Comparison of ENCODE assay signal across 9 mouse cellular contexts in the genomic region with DNA sequence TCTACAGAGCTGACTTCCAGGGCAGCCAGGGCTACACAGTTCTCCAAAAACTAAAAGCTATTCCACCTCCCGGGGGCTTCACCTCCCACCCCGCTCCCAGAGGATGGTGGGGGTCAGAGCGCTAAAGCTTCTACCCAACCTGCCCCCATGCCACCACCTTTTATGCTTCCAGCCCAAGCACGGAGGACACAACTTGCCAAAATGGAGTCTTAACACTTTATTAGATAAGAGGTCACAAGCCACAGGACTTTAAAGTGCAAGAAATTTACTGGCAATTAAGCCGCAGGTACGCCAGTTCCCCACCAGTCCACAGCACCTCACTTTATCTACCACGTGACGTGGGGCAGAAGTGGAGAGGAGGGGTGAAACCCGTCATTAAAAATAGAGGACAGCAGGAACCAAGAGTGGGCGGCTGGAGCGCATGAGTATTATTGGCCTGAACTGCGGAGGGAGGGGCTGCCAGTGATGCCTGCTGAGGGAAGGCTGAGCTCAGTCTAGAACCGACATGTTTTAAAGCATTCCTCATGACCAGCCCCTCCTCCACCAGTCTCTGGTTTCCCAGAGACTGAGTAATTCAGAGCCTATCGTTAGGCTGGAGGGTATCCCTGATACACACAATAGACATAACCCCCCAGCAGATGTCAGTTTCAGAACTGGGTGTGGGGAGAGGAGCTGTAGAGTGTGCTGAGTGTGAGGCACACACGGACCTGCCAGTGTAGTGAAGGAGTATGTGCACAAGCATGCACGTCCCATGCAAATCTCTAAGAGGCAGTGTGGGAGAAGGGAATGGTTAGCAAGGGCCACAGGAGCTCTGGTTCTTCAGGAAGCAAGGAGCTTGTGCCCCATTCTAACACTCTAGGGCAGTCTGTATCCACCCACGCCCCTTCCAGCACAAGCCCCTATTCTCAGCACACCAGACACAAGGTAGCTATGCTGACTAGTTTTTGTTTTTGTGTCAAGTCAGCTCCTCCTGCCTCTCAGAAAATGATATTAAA. TPM values are rescaled to one million over a fixed set of nuclear protein-coding genes. Genes with fewer than 3 reads are reported as not detected.
A peak's percentile ranks its signal among the peaks of the same experiment; 100 is the strongest.
DNase-seq lines count a peak whose midpoint lies in the region; ATAC-seq lines count a peak whose summit lies in the region.
"Had no signal": no experiment of that assay in that cellular context is flagged by ENCODE, and none has a peak within 500 bp of the region (broad histone marks: within the 10 kb centered on the region; RNA-seq: fewer than 3 reads in every experiment).

No protein-coding gene starts in this region.

- no peaks in the 10 kb centered on the region for H3K9me3 ChIP-seq in forebrain, embryonic 10.5 days
- H3K9me3 ChIP-seq in forebrain, embryonic 15.5 days, result no peaks in the 10 kb centered on the region
- no peaks in the 10 kb centered on the region for H3K9me3 ChIP-seq in neural tube, embryonic 11.5 days (ENCODE audit: control insufficient read depth, low read length)
- H3K9me3 ChIP-seq in limb, embryonic 12.5 days, result no peaks in the 10 kb centered on the region

- no peak for DNase-seq in forebrain, embryonic 10.5 days (ENCODE audit: extremely low spot score, low spot score)
- no peak for DNase-seq in neural tube, embryonic 11.5 days (ENCODE audit: low spot score)
- no peak for DNase-seq in neural tube, embryonic 10.5 days (ENCODE audit: extremely low spot score, low spot score)
- DNase-seq in urinary bladder, postnatal 10 days (ENCODE audit: low spot score), result no peak
- no peak for DNase-seq in ovary, postnatal 10 days (ENCODE audit: low spot score)
- no peak for DNase-seq in adrenal gland, postnatal 10 days

- 58% methylated on average over 17 of the region's 17 CpGs for WGBS in forebrain, embryonic 10.5 days
- 52% methylated on average over 17 of the region's 17 CpGs for WGBS in forebrain, embryonic 15.5 days
- 45% methylated on average over 17 of the region's 17 CpGs for WGBS in neural tube, embryonic 11.5 days
- WGBS in limb, embryonic 12.5 days, result 41% methylated on average over 17 of the region's 17 CpGs

- ATAC-seq in forebrain, embryonic 15.5 days (replicated peaks), result no peak
- ATAC-seq in neural tube, embryonic 11.5 days (ENCODE audit: insufficient read depth, low FRiP score, low TSS enrichment), result no peak
- no peak for ATAC-seq in limb, embryonic 12.5 days (ENCODE audit: insufficient number of reproducible peaks, insufficient read depth, low FRiP score, low TSS enrichment, low read depth)

- no peak overlapping the region for H3K4me2 ChIP-seq in forebrain, embryonic 15.5 days (replicated peaks)
- H3K4me2 ChIP-seq in neural tube, embryonic 11.5 days (ENCODE audit: low read depth), result no peak overlapping the region
- no peak overlapping the region for H3K4me2 ChIP-seq in limb, embryonic 12.5 days

- no peak overlapping the region for H3K9ac ChIP-seq in forebrain, embryonic 15.5 days (replicated peaks)
- no peak overlapping the region for H3K9ac ChIP-seq in neural tube, embryonic 11.5 days (ENCODE audit: low read length)
- no peak overlapping the region for H3K9ac ChIP-seq in limb, embryonic 12.5 days (replicated peaks)

- peaks cover 36% of the 10 kb centered on the region for H3K4me1 ChIP-seq in forebrain, embryonic 10.5 days
- peaks cover 16% of the 10 kb centered on the region for H3K4me1 ChIP-seq in forebrain, embryonic 15.5 days
- peaks cover 13% of the 10 kb centered on the region for H3K4me1 ChIP-seq in neural tube, embryonic 11.5 days (ENCODE audit: control insufficient read depth, insufficient read depth, low read length)
- H3K4me1 ChIP-seq in limb, embryonic 12.5 days (replicated peaks), result peaks cover 27% of the 10 kb centered on the region

- 0 out of 2 replicates have a peak, but pooled peaks cover 6% of the 10 kb centered on the region for H3K36me3 ChIP-seq in forebrain, embryonic 10.5 days (replicated peaks)
- H3K36me3 ChIP-seq in forebrain, embryonic 15.5 days, result no peaks in the 10 kb centered on the region
- no peaks in the 10 kb centered on the region for H3K36me3 ChIP-seq in neural tube, embryonic 11.5 days (ENCODE audit: control insufficient read depth, insufficient read depth, low read length)
- H3K36me3 ChIP-seq in limb, embryonic 12.5 days, result peaks cover 38% of the 10 kb centered on the region

- peak overlapping the region; percentile 80 for H3K27ac ChIP-seq in forebrain, embryonic 10.5 days
- no peak overlapping the region for H3K27ac ChIP-seq in forebrain, embryonic 15.5 days (replicated peaks)
- peak overlapping the region; percentile 84; the same call in 1 of the 2 replicates for H3K27ac ChIP-seq in neural tube, embryonic 11.5 days (ENCODE audit: low read depth, low read length)
- H3K27ac ChIP-seq in limb, embryonic 12.5 days, result peak overlapping the region; percentile 69; the same call in 1 of the 2 replicates

- H3K4me3 ChIP-seq in forebrain, embryonic 10.5 days, result no peak overlapping the region
- no peak overlapping the region for H3K4me3 ChIP-seq in forebrain, embryonic 15.5 days
- no peak overlapping the region for H3K4me3 ChIP-seq in neural tube, embryonic 11.5 days (ENCODE audit: low read depth, low read length)
- H3K4me3 ChIP-seq in limb, embryonic 12.5 days (replicated peaks), result no peak overlapping the region

- no peaks in the 10 kb centered on the region for H3K27me3 ChIP-seq in forebrain, embryonic 10.5 days (ENCODE audit: poor library complexity, severe bottlenecking)
- H3K27me3 ChIP-seq in forebrain, embryonic 15.5 days, result no peaks in the 10 kb centered on the region
- H3K27me3 ChIP-seq in neural tube, embryonic 11.5 days (ENCODE audit: control insufficient read depth, insufficient read depth, low read length), result no peaks in the 10 kb centered on the region
- no peaks in the 10 kb centered on the region for H3K27me3 ChIP-seq in limb, embryonic 12.5 days

RNA-seq across cellular contexts. Expression of a gene that starts 16.0 kb away (rescaled TPM):
- polyA plus RNA-seq in forebrain, embryonic 10.5 days (2016; fragmentation: Nextera tagmentation; extraction: Ambion mirVana), result not detected in 2 replicates
- polyA plus RNA-seq in forebrain, embryonic 15.5 days (2015; fragmentation: Nextera tagmentation; extraction: Ambion mirVana), result 0.14 and 0.19 TPM in 2 replicates
- 0.14 and 0.44 TPM in 2 replicates for polyA plus RNA-seq in neural tube, embryonic 11.5 days (2014; fragmentation: Nextera tagmentation; extraction: Ambion mirVana)
- polyA plus RNA-seq in limb, embryonic 12.5 days (2016; fragmentation: Nextera tagmentation; extraction: Ambion mirVana), result 0.24 TPM in 1 of 2 replicates, not detected in the other
- total RNA-seq in adrenal gland, postnatal 10 days (2021), result under 1 TPM; 0.78 to 1.00 TPM
- total RNA-seq: liver, adult 2 months had no signal

RNA-seq across cellular contexts. Expression of a gene that starts 20.1 kb away (rescaled TPM):
- polyA plus RNA-seq in forebrain, embryonic 10.5 days (2016; fragmentation: Nextera tagmentation; extraction: Ambion mirVana), result 3.5 and 4.8 TPM in 2 replicates
- 5.8 and 6.5 TPM in 2 replicates for polyA plus RNA-seq in forebrain, embryonic 15.5 days (2015; fragmentation: Nextera tagmentation; extraction: Ambion mirVana)
- polyA plus RNA-seq in neural tube, embryonic 11.5 days (2014; fragmentation: Nextera tagmentation; extraction: Ambion mirVana), result 9.2 and 11.8 TPM in 2 replicates
- polyA plus RNA-seq in limb, embryonic 12.5 days (2016; fragmentation: Nextera tagmentation; extraction: Ambion mirVana), result 5.3 and 7.0 TPM in 2 replicates
- total RNA-seq in adrenal gland, postnatal 10 days (2021), result 10 to 100 TPM; 26.2 to 40.8 TPM

RNA-seq across cellular contexts. Expression of a gene that starts 20.9 kb away (rescaled TPM):
- polyA plus RNA-seq in forebrain, embryonic 10.5 days (2016; fragmentation: Nextera tagmentation; extraction: Ambion mirVana), result 0.12 and 0.16 TPM in 2 replicates
- polyA plus RNA-seq in forebrain, embryonic 15.5 days (2015; fragmentation: Nextera tagmentation; extraction: Ambion mirVana), result 0.77 and 0.98 TPM in 2 replicates
- polyA plus RNA-seq in neural tube, embryonic 11.5 days (2014; fragmentation: Nextera tagmentation; extraction: Ambion mirVana), result 0.94 and 1.0 TPM in 2 replicates
- 0.24 and 0.27 TPM in 2 replicates for polyA plus RNA-seq in limb, embryonic 12.5 days (2016; fragmentation: Nextera tagmentation; extraction: Ambion mirVana)
- total RNA-seq in adrenal gland, postnatal 10 days (2021), result 10 to 100 TPM; 12.1 to 15.9 TPM

RNA-seq across cellular contexts. Expression of a gene that starts 35.1 kb away (rescaled TPM):
- 9.9 and 10.2 TPM in 2 replicates for polyA plus RNA-seq in forebrain, embryonic 10.5 days (2016; fragmentation: Nextera tagmentation; extraction: Ambion mirVana)
- polyA plus RNA-seq in forebrain, embryonic 15.5 days (2015; fragmentation: Nextera tagmentation; extraction: Ambion mirVana), result 19.6 and 21.4 TPM in 2 replicates
- polyA plus RNA-seq in neural tube, embryonic 11.5 days (2014; fragmentation: Nextera tagmentation; extraction: Ambion mirVana), result 11.2 and 12.4 TPM in 2 replicates
- 14.2 and 16.4 TPM in 2 replicates for polyA plus RNA-seq in limb, embryonic 12.5 days (2016; fragmentation: Nextera tagmentation; extraction: Ambion mirVana)
- 10 to 100 TPM; 27.9 to 37.9 TPM for total RNA-seq in adrenal gland, postnatal 10 days (2021)

RNA-seq across cellular contexts. Expression of a gene that starts 35.5 kb away (rescaled TPM):
- 2.3 and 2.7 TPM in 2 replicates for polyA plus RNA-seq in forebrain, embryonic 10.5 days (2016; fragmentation: Nextera tagmentation; extraction: Ambion mirVana)
- polyA plus RNA-seq in forebrain, embryonic 15.5 days (2015; fragmentation: Nextera tagmentation; extraction: Ambion mirVana), result 31.2 and 32.8 TPM in 2 replicates
- 6.2 and 6.9 TPM in 2 replicates for polyA plus RNA-seq in neural tube, embryonic 11.5 days (2014; fragmentation: Nextera tagmentation; extraction: Ambion mirVana)
- 6.3 and 6.4 TPM in 2 replicates for polyA plus RNA-seq in limb, embryonic 12.5 days (2016; fragmentation: Nextera tagmentation; extraction: Ambion mirVana)
- 1 to 10 TPM; 6.9 to 7.2 TPM for total RNA-seq in adrenal gland, postnatal 10 days (2021)
- total RNA-seq: liver, adult 2 months had no signal
